Mouse (Mus musculus) gastrocnemius, postnatal 4 days (tissue): Measurements from ENCODE around the gene Agfg1. TPM values are rescaled to one million over a fixed set of nuclear protein-coding genes. Genes with fewer than 3 reads are reported as not detected.

Experiments used
- DNase-seq, 2 experiments: peaks; one replicate each; pipeline ENCODE4 v3.0.0; 2021 to 2022; ENCODE audit warnings: low spot score in 2 of 2, mixed read lengths in 2 of 2
- long read RNA-seq, 2 experiments: library from polyadenylated mRNA; stranded (forward); transcript quantifications; one replicate each; pipeline ENCODE4 v2.0.0; 2021
- total RNA-seq, 2 experiments: library from RNA; stranded (reverse); gene quantifications; 2 replicates each; pipeline ENCODE4 v1.2.3; 2021

Gene Agfg1
- 10 to 100 TPM; 37.1 to 41.4 TPM for total RNA-seq
- long read RNA-seq, experiment 1, full-length matches to known transcripts, result 22 of 55 reads
- long read RNA-seq, experiment 1, partial matches to known transcripts, result 1 of 55 reads
- long read RNA-seq, experiment 1, other reads (novel, unspliced or antisense), result 32 of 55 reads
- long read RNA-seq, experiment 2, full-length matches to known transcripts, result 18 of 58 reads
- long read RNA-seq, experiment 2, partial matches to known transcripts, result 2 of 58 reads
- long read RNA-seq, experiment 2, other reads (novel, unspliced or antisense), result 38 of 58 reads

DNA sequence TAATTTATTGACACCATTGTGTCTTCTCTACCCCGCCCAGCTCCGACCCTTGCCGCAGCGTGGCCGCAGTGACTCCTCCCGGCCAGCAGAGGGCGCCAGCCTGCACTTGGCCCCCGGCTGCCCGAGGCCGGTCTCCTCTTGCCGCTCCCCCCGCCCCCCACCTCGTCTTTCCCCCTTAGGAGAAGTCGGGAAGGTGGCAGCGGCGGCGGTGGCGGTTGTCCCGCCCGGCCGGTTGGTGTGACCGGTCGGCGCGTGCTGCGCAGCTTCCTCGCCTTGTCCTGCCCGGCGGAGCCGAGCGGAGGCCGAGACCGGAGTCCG is at the start of gene Agfg1:
TSS of gene Agfg1 (plus strand) at position 188 of the 318 bp plus-strand sequence.
- DNase-seq, result peak; percentile 89 to 93

DNA sequence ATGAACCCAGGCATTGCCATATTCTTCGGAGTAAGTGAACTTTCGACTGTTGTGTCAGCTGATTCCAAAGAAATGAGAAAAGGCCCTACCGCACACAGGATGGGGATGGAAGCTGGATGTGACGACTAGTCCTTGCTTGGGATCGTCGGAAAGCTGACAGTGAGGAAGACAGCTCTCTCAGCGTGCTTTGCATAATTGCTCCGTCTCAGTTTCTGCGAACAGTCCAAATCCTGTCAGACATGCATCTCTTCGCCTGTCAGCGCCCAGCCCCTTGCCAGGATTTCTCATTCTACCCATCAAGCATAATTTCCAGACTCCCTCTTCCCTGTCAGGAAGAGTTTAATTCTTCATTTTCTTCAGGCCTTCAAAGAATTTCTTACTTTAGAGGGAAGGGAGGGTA is 48.2 kb upstream of the Agfg1 start:
- no peak for DNase-seq

DNA sequence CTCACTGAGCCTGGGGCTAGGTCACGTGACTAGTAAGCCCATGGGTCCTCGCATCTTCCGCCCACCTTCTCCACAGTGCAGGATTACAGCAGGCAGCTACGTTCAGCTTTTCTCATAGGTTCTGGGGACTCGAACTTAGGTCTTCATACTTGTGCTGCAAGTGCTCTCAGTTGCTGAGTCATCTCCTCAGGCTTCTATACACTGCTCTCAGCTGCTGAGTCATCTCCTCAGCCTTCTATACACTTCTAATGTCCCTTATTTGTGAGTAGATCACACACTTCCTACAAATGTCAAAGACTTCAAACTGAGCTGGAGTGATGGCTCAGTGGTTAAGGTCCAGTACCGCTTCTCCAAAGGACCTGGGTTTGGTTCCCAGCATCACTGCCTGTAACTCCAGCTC is 47.0 kb upstream of the Agfg1 start:
- no peak for DNase-seq

DNA sequence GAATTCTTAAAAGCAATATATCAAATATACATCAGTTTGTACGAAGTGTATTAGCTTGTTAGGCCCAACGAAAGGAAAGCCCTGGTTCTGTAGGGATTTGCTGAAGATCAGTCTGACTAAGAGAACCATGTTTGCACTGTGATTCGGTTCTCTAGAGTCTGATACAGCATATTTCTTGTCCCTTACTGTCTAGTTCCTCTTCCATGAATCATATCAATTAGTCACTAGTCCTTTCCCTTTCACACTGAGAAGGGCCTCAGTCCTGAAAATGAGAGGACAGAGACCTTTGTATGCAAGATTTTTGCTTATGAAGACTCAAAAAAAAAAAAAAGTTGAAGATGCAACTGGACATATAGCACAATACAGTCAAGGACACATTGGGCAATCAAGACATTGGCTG is 46.2 kb upstream of the Agfg1 start:
- no peak for DNase-seq

DNA sequence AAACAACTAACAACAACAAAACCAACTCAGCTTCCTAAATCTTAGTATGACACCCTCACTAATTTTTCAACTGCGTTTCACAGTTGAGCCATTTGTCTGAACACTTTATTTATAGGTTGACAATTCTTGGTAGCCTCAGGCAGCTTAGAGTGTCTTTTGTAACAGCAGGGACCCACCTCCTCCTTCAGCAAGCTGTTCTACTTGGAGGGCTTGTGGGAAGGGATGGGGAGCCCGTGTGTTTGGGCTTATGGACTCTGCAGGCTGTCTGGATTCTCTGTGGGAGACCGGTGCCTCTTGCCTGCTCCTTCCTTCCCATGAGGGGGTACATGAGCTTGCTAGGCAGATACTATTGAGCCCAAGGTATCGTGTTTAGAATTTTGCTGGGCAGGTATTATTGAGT is 45.3 kb upstream of the Agfg1 start:
- DNase-seq, result no peak

DNA sequence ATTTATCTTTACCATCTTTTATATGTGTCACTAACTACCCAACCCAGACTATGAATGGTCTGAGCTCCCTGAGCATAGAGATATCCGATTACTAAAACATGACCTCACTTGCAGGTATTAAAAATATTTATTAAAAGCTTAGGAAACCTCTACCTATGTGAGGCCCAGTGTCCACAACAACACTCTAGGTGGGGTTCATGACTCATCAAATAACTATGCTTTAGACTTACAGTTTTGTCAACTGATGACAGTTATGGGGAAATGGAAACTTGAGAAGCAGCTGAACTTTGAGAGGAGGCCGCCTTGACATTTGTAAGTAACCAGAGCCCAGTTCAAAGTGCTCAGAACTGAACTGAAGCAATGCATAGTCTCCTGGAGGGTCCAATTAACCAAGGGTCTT is 44.1 kb upstream of the Agfg1 start:
- DNase-seq, result no peak

DNA sequence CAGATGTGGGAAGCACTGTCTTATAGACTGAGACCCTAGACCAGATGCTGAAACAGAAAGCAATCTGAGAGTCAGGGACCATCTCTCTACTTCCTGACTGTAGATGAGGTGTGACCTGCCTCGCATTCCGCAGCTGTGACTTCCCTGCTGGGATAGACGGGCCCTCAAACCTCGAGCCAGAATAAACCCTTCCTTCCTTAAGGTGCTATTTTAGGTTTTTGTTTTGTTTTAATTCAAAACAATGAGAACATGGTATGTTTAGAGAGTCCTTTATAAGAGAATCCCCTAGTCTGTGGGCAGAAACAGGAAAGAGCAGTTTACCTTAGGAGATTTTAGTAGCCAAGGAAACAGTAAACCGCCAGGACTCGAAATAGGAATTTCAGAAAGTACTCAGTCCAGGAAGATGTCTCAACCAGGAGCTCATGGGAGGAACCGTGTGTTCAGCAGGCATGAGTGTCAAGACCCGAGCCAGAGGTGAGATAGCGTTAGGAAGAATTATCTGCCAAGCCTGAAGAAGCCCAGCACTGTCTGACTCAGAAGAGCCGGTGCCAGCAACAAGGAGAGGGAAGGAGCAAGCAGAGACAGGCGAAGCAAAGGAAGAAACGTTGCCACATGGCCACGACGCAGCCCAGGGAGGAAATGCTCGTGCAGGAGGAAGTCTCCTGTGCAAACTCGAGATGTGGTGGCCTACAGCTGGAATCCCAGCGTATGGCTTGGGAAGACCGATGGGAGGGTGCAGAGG is 43.4 kb upstream of the Agfg1 start:
- no peak for DNase-seq

DNA sequence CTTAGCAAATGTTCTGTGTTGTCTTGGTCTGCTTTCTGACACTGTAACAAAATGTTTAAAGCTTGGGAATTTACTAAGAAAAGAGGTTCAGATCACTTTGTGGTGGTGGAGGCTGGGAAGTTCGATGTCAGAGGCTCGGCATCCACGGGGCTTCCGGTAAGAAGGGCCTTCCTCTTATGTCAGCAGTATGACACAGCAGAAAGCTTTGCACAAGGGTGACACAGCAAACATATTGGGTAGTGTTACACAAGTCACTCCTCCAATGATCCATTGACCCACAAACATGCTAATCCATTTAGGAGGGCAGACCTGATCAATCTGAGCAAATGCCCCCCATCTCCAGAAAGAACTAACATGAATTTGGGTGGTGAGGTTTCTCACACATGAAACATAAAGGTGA is 42.2 kb upstream of the Agfg1 start:
- no peak for DNase-seq

DNA sequence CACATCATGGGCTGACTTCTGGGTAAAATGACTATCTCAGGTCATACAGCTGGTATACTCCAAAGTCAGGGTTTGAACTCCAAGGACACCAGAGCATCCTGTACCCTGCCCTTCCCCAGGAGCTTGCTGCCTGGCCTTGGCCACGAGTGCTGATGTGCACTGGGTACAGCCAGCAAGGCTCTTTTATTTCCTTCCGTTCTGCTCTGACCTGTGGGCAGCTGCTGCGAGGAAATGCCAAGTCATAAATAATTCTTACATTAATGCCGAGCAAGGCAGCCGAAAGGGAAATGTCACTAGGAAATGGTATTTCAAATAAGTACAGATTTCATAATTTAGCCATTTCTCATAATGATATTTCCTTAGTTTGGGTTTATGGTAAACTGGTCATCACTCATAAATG is 41.0 kb upstream of the Agfg1 start:
- DNase-seq, result no peak

DNA sequence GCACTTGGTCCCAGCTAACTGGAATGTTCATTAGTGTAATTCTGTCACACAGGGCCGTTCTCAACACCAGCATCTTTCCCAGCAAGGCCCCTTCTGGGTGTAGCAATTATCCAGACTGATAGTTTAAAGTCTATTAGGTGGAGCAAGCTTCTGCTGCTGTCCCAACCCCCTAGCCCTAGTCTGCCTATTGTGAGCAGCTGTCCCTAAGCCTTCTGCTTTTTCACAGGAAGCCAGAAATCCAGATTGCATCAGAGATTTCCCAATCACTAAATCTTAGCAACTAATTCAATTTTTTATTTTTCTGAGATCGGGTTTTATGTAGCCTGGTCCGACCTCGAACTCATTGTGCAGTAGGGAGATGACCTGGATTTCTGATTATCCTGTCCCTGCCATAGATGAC is 40.4 kb upstream of the Agfg1 start:
- no peak for DNase-seq

DNA sequence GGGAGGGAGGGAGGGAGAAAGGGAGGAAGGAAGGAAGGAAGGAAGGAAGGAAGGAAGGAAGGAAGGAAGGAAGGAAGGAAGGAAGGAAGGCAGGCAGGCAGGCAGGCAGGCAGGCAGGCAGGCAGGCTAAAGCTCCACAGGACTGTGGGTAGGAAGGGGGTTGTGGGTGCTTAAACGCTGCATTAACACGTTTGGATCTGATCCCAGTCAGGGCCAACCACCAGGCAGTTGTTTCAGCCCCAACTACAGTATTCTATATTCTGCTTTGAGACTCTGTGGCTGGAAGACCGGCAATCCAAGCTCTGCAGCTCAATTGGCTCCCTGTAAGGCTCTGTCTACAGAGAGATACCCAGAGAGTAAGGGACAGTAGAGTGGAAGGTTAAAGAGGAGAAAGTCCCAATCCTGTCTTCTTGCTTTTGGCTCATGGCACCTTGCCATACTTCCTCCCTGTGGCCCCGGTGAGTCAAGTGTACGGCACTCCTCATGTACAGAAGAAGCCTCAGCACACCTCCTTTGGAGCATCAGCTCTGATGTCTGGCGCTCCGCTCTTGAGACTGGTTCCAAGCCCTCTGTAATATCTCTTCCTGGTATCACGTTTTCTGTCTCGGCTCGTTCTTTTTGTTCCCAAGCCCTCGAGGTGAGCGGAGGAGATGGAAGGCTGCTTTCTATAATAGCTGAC is 38.0 kb upstream of the Agfg1 start:
- DNase-seq, result no peak

DNA sequence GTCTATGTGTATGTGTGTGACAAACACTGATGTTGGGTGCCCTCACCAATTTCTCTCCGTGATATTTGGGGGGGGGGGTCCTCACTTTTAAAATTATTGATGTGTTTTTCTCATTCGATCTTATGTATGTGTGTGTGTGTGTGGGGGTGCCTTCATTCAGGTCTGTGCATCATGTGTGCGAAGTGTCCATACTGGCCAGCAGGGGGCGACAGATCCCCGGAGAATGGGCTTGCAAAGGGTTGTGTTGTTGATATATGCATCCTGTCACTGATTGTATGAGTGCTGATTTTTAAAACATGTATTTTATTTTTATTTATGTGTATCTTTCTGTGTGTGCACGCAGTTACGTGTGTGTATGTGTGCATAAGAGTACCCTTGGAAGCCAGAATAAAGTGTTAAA is 35.7 kb upstream of the Agfg1 start:
- no peak for DNase-seq

DNA sequence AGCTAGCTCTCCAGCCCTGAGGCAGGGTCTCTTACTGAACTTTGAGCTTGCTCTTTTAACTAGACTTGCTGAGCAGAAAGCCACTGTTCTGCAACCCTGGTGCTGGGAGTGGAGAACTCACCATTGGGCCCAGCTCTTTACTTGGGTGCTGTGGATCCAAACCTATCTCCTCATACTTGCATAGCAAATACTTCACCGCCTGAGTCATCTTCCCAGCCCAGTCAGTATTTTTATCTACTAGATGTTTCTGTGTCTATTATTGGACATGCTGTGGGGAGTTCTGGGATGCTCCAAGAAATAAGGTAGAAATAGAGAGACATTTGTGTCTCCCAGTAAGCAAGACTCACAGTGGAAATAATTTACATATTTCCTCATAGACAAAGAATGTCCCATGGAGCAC is 35.2 kb upstream of the Agfg1 start:
- no peak for DNase-seq

DNA sequence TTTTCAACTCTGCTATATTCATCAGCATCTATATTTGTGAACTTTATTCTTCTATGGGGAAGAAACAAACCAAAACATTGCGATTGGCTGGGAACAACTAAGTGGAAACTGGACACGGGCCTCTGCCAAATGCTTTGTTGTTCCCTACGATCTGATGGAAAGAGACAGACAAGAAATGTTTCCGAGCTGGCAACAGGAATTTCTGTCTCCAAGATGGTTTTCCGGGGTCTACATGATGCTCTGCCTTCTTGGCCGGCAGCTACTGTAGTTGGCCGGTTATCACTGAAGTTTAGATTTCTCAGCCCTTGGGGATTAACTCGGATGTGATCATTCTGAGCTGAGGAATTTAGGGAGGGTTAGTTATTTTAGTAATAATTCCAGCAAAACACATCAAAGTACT is 32.9 kb upstream of the Agfg1 start:
- DNase-seq, result no peak

DNA sequence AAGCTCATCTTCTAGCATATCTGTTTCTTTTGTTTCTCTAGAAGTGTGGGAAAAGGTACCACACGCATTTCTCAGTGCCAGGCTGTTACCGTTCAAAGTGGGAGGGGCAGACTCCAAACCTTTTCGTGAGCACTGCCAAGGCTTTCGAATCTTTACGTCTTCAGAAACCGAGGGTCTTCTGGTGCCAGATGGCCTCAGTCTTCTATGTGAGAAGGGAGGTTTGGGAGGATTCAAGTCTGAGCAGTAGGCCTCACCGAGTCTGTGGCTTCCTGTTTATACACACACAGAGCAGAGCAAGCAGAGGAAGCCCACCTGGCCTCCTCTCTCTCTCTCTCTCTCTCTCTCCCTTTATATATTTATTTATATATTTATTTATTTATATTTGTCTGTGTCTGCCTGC is 32.1 kb upstream of the Agfg1 start:
- DNase-seq, result no peak

DNA sequence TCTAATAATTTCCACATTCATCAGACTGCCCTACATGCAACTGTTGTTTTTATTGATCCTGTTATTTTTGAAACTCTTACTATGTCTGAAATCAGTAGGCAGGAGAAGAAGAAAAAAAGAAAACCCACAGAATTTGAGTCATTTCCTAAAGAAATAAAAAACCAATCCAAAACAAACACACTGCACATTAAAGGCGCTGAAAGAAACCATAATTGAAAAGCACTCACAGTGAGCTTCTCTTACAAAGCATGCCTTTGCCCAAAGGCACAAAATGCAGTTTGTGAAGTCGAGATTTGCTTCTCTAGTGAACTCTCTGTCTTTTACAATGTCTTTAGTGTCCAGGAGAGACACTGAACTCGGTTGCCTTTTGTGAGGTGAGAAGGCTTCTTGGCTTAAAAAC is 30.7 kb upstream of the Agfg1 start:
- no peak for DNase-seq

DNA sequence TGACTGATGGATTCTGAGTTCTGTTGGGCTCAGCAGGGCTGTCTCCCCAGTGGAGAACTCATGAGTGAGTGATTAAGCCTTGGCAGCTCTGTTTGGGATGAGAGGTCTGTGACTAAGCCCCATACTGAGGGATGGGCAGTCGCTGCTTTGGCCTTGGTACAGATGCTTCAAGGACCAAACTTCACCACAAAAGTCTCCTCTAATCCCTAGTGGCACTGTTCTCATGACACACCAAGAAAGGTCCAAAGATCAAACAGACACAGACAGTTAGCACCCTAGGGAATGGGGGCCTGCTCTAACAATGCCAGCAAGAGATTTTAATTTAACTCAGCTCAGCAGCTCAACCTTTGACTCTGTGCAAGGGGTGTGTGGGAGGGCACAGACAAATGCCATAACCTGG is 27.5 kb upstream of the Agfg1 start:
- no peak for DNase-seq

DNA sequence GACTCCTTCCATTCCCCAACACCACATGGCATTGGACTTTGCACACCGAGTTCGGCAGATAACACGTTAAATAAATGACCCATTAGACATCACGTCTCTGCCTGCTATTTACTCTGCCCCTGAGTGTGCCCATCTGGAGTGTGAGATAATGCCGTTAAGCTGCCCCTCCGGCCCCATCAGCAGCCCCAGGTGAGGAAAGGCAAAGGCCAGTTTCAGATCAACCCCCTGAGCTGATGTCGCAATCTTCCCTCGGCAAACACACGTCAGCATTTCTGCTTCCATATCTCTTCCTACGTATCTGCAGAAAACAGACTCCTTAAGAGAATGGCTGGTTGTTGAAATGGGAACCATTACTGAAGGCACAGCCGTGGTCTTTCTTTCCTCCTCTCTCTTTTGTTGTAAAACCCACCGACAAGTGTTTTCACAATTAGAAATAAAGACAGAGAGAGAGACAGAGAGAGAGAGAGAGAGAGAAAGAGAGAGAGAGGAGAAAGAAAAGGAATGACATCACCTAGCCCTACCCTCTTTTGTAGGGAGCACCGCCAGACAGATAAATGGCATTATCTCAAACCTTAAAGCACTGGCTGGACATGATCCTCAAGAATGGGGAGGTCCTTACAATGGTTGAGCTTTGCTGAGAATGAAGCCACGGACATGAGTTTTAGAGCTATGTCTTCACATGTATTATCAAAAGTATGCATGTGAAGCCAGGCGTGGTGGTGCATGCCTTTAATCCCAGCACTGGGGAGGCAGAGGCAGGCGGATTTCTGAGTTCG is 23.2 kb upstream of the Agfg1 start:
- DNase-seq, result no peak

DNA sequence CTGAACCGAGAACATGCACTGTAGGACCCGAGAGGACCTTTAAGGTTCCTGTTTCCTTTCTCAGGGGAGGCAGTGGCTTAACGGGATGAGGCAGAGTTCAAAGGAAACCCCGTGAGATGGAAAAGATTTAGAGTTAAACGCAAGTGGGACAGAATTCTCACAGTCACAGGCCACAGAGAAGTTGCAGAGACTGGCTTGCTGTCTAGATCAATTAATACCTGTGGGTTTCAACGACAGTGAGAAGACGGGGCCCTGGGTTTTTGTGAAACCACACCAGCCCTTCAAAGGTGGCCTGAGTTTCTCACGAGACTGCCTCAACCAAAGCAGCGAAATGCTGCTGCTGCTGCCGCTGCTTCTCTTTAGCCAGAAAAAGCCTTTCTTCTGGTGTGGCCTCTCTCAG is 19.9 kb upstream of the Agfg1 start:
- DNase-seq, result no peak

DNA sequence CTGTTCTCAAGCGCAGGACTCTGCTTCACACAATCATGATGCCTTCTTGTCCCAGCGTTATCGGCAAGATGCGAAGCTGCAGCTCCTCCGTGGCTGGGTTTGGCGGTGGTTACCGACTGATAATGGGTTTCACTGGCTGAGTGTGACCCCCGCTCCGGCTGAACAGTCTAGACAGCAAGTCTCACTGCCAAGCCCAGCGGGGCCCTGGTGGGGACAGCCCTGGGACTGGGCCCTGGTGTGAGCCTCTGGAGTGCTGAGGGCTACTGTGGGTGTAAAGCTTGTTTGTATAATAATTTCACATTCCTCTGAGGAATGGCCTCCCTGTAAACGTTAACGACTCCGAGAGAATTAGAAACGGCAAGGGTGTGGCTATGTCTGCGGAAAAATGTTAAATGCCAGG is 19.1 kb upstream of the Agfg1 start:
- DNase-seq, result no peak

DNA sequence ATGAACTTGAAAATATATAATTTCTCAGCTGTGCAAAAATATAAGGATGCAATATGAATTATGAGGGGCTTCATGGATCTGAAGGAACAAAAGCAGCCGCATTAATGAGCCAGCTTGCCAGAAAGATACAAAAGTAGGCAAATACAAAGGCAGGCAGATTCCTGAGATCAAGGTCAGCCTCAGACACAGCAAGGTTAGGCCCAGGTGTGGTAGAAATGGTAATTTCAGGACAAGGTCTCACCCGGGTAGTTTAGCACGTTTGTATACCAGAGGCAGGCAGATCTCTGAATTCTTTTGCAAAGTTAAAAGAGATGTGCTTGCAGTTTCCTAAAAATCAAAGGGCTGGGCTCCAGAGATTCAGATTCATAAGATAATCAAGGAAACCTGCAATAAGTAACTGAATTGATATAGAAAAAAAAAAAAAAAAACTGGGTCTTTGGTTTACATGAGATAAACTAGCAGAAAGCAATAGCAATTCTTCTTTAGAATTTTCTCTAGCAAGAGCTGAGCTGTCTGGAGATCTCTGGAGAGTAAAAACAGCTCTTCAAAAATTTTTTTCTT is 18.6 kb upstream of the Agfg1 start:
- DNase-seq, result no peak

DNA sequence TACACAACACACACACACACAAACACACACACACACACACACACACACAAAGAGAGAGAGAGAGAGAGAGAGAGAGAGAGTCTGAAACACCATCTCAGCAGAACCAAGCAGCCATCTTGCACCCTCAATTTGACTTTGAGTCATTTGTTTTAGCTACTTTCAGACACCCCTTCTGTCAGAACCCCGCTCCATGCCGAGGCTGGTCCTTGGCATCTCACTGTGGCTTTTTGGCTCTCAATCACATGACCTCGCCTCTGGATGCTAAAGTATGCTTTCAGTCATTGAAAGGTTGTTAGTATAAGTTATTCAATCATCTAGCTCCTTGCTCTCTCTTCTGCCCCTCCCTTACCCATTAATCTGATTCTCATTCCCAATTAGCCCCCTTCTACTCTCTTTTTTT is 17.4 kb upstream of the Agfg1 start:
- no peak for DNase-seq
